Mouse (Mus musculus): ENCODE data around the gene Nfix. TPM values are rescaled to one million over a fixed set of nuclear protein-coding genes. Genes with fewer than 3 reads are reported as not detected.

Gene Nfix
- polyA plus RNA-seq, 1 experiment from 2014 or later = 3.7 TPM

- DNase-seq (ENCODE audit: low spot score) = no peak
- Histone ChIP-seq H3K27ac (ENCODE audit: low read depth, low read length) (no peak overlapping the region), H3K36me3 (ENCODE audit: control insufficient read depth, insufficient read depth, low read length) (no peaks in the 10 kb centered on the region), H3K9ac (ENCODE audit: low read length) (no peak overlapping the region), H3K4me1 (ENCODE audit: control insufficient read depth, insufficient read depth, low read length) (no peaks in the 10 kb centered on the region), H3K4me3 (ENCODE audit: low read depth, low read length) (no peak overlapping the region), H3K27me3 (ENCODE audit: control insufficient read depth, insufficient read depth, low read length) (peaks cover 100% of the 10 kb centered on the region), H3K9me3 (ENCODE audit: control insufficient read depth, low read length) (no peaks in the 10 kb centered on the region), H3K4me2 (ENCODE audit: low read depth) (no peak overlapping the region)
- ATAC-seq (ENCODE audit: insufficient read depth, low FRiP score, low TSS enrichment) = no peak
- WGBS = 2% methylated on average over 6 of the region's 6 CpGs
These were observed 19.0 kb downstream of the Nfix start for GRCm38 (mm10) chr8:84780949-84781680.

DNA sequence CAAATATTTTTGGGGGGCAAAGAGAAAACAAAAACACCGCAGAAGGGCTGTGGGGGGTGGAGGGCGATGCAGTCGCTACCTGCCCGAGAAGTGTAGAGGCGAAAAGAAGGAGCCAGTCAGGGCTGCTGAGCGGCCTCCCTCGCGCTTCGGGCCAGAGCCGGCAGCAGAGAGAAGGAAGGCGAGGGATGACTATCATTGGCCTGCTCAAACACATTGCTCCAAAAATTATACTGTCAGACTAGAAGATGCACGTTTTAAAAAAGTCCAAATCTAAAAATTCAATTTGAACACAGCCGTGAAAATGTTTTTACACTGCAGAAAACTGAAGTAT is 20.0 kb downstream of the Nfix start:
- H3K36me3 ChIP-seq (ENCODE audit: control insufficient read depth, insufficient read depth, low read length) = no peaks in the 10 kb centered on the region
- H3K4me3 ChIP-seq (ENCODE audit: low read depth, low read length) = no peak overlapping the region
- H3K27ac ChIP-seq (ENCODE audit: low read depth, low read length) = no peak overlapping the region
- H3K4me1 ChIP-seq (ENCODE audit: control insufficient read depth, insufficient read depth, low read length) = no peaks in the 10 kb centered on the region
- peaks cover 100% of the 10 kb centered on the region for H3K27me3 ChIP-seq (ENCODE audit: control insufficient read depth, insufficient read depth, low read length)
- H3K9ac ChIP-seq (ENCODE audit: low read length) = no peak overlapping the region
- H3K4me2 ChIP-seq (ENCODE audit: low read depth) = no peak overlapping the region
- H3K9me3 ChIP-seq (ENCODE audit: control insufficient read depth, low read length) = no peaks in the 10 kb centered on the region
- no peak for ATAC-seq (ENCODE audit: insufficient read depth, low FRiP score, low TSS enrichment)
- 1% methylated on average over 13 of the region's 13 CpGs for WGBS
- DNase-seq (ENCODE audit: low spot score) = no peak

DNA sequence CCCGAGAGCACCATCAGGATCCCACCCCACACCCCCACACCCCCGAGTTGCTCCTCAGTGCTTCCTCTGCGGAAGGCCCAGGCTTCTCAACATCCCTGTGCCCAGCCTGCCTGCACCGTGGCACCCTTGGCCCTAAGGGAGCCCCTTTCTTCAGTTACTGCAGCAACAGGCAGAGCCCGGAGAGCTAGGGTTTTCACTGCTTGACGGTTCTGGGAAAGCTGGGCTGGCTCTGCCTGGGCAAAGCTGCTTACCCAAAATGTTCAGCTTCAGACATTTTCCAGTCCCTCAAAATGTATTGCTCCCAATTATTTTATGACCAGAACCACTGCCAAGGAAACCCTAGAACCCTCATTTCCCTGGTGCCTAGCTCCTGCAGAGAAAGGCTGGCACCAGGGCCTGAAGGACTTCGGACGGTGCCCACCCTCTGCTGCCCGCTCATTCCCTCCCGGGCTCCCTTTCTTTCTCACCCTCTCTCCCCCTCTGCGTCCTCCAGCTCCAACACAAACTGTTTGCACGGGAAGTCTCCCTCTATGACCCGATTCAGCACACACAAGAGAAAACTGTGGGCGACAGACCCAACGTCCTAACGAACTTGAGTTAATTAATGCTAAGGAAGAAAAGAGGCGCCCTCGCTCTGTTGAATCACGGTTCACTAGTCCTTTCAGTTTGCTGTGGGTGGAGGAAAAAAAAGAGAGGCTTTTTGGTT is 20.5 kb downstream of the Nfix start:
- Histone ChIP-seq H3K27me3 (ENCODE audit: control insufficient read depth, insufficient read depth, low read length) (peaks cover 100% of the 10 kb centered on the region), H3K4me3 (ENCODE audit: low read depth, low read length) (no peak overlapping the region), H3K27ac (ENCODE audit: low read depth, low read length) (no peak overlapping the region), H3K9ac (ENCODE audit: low read length) (no peak overlapping the region), H3K36me3 (ENCODE audit: control insufficient read depth, insufficient read depth, low read length) (no peaks in the 10 kb centered on the region), H3K4me1 (ENCODE audit: control insufficient read depth, insufficient read depth, low read length) (no peaks in the 10 kb centered on the region), H3K9me3 (ENCODE audit: control insufficient read depth, low read length) (no peaks in the 10 kb centered on the region), H3K4me2 (ENCODE audit: low read depth) (no peak overlapping the region)
- ATAC-seq (ENCODE audit: insufficient read depth, low FRiP score, low TSS enrichment) = no peak
- 2% methylated on average over 18 of the region's 19 CpGs for WGBS
- peak; percentile 46 for DNase-seq (ENCODE audit: low spot score)

- Histone ChIP-seq H3K27ac (ENCODE audit: low read depth, low read length) (no peak overlapping the region), H3K27me3 (ENCODE audit: control insufficient read depth, insufficient read depth, low read length) (peaks cover 100% of the 10 kb centered on the region), H3K4me1 (ENCODE audit: control insufficient read depth, insufficient read depth, low read length) (no peaks in the 10 kb centered on the region; the same call in 1 of the 2 replicates), H3K4me2 (ENCODE audit: low read depth) (no peak overlapping the region), H3K36me3 (ENCODE audit: control insufficient read depth, insufficient read depth, low read length) (no peaks in the 10 kb centered on the region), H3K4me3 (ENCODE audit: low read depth, low read length) (no peak overlapping the region), H3K9me3 (ENCODE audit: control insufficient read depth, low read length) (no peaks in the 10 kb centered on the region), H3K9ac (ENCODE audit: low read length) (no peak overlapping the region)
- WGBS = 3% methylated on average over 11 of the region's 11 CpGs
- no peak for DNase-seq (ENCODE audit: low spot score)
- no peak for ATAC-seq (ENCODE audit: insufficient read depth, low FRiP score, low TSS enrichment)
These were observed 21.3 kb downstream of the Nfix start for GRCm38 (mm10) chr8:84778638-84779380.

- no peak for DNase-seq (ENCODE audit: low spot score)
- Histone ChIP-seq H3K9ac (ENCODE audit: low read length) (no peak overlapping the region), H3K9me3 (ENCODE audit: control insufficient read depth, low read length) (no peaks in the 10 kb centered on the region), H3K27me3 (ENCODE audit: control insufficient read depth, insufficient read depth, low read length) (peaks cover 100% of the 10 kb centered on the region), H3K27ac (ENCODE audit: low read depth, low read length) (no peak overlapping the region), H3K36me3 (ENCODE audit: control insufficient read depth, insufficient read depth, low read length) (no peaks in the 10 kb centered on the region), H3K4me2 (ENCODE audit: low read depth) (no peak overlapping the region), H3K4me1 (ENCODE audit: control insufficient read depth, insufficient read depth, low read length) (no peaks in the 10 kb centered on the region; the same call in 1 of the 2 replicates), H3K4me3 (ENCODE audit: low read depth, low read length) (no peak overlapping the region)
- no peak for ATAC-seq (ENCODE audit: insufficient read depth, low FRiP score, low TSS enrichment)
- WGBS = 8% methylated on average over 10 of the region's 10 CpGs
These were observed 22.1 kb downstream of the Nfix start for GRCm38 (mm10) chr8:84777899-84778637.

DNA sequence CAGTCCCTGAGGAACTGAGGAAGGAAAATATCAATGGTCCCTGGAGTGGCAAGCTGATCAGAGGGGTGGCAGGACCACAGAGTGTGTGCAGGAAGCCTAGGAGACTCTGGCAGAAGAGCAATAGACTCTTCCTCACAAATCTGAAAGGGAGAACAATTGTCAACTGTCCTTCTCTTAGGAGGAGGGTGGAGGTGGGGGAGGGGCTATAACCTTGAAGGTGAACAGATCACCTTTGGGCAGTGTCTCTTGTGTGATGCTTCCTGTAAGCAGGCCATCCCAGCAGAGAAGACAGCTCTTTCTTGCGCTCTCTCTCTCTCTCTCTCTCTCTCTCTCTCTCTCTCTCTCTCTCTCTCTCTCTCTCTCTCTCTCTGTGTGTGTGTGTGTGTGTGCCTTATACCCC is 23.6 kb downstream of the Nfix start:
- peaks cover 100% of the 10 kb centered on the region for H3K27me3 ChIP-seq (ENCODE audit: control insufficient read depth, insufficient read depth, low read length)

GRCm38 (mm10) chr8:84775621-84776113 is 24.5 kb downstream of the Nfix start:
- ATAC-seq (ENCODE audit: insufficient read depth, low FRiP score, low TSS enrichment) = no peak
- no peak overlapping the region for H3K4me3 ChIP-seq (ENCODE audit: low read depth, low read length)
- WGBS = 0% methylated on average over 7 of the region's 7 CpGs
- H3K4me2 ChIP-seq (ENCODE audit: low read depth) = no peak overlapping the region
- H3K27me3 ChIP-seq (ENCODE audit: control insufficient read depth, insufficient read depth, low read length) = peaks cover 100% of the 10 kb centered on the region
- no peak overlapping the region for H3K9ac ChIP-seq (ENCODE audit: low read length)
- H3K9me3 ChIP-seq (ENCODE audit: control insufficient read depth, low read length) = no peaks in the 10 kb centered on the region
- no peaks in the 10 kb centered on the region; the same call in 1 of the 2 replicates for H3K4me1 ChIP-seq (ENCODE audit: control insufficient read depth, insufficient read depth, low read length)
- no peaks in the 10 kb centered on the region for H3K36me3 ChIP-seq (ENCODE audit: control insufficient read depth, insufficient read depth, low read length)
- no peak overlapping the region for H3K27ac ChIP-seq (ENCODE audit: low read depth, low read length)
- no peak for DNase-seq (ENCODE audit: low spot score)

More for the DNA sequence above, 23.6 kb downstream of the Nfix start:
- WGBS = 0% methylated on average over 1 of the region's 1 CpGs
- Histone ChIP-seq H3K4me1 (ENCODE audit: control insufficient read depth, insufficient read depth, low read length) (no peaks in the 10 kb centered on the region; the same call in 1 of the 2 replicates), H3K9me3 (ENCODE audit: control insufficient read depth, low read length) (no peaks in the 10 kb centered on the region), H3K27ac (ENCODE audit: low read depth, low read length) (no peak overlapping the region), H3K4me3 (ENCODE audit: low read depth, low read length) (no peak overlapping the region), H3K4me2 (ENCODE audit: low read depth) (no peak overlapping the region), H3K9ac (ENCODE audit: low read length) (no peak overlapping the region), H3K36me3 (ENCODE audit: control insufficient read depth, insufficient read depth, low read length) (no peaks in the 10 kb centered on the region)
- ATAC-seq (ENCODE audit: insufficient read depth, low FRiP score, low TSS enrichment) (no peak), DNase-seq (ENCODE audit: low spot score) (no peak)

DNA sequence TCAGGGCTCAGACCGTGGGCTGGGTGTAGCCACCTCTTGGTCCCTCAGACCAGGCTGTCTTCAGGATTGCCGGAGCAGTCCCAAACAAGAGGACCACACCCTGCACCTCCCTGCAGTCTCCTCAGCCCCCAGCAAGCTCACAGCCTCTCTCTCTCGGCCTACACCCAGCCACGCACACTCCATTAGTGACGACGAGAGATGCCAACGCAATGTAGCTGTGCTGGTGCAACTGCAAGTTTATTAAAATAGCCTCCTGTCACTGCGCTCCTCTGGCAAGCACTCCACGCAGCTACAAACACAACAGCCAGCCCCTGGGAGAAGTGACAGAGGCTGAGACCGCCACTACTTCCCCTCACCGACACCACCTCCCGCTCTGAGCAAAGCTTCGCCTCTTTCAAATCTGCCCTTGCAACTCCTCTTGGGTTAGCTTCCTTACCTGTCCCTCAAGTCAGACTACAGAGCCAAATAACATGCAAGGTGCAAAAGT is 25.0 kb downstream of the Nfix start:
- DNase-seq (ENCODE audit: low spot score) (no peak), ATAC-seq (ENCODE audit: insufficient read depth, low FRiP score, low TSS enrichment) (no peak)
- no peak overlapping the region for H3K9ac ChIP-seq (ENCODE audit: low read length)
- 2% methylated on average over 13 of the region's 13 CpGs for WGBS
- H3K36me3 ChIP-seq (ENCODE audit: control insufficient read depth, insufficient read depth, low read length) = no peaks in the 10 kb centered on the region
- no peak overlapping the region for H3K4me2 ChIP-seq (ENCODE audit: low read depth)
- H3K9me3 ChIP-seq (ENCODE audit: control insufficient read depth, low read length) = no peaks in the 10 kb centered on the region
- H3K4me1 ChIP-seq (ENCODE audit: control insufficient read depth, insufficient read depth, low read length) = no peaks in the 10 kb centered on the region; the same call in 1 of the 2 replicates
- H3K27ac ChIP-seq (ENCODE audit: low read depth, low read length) = no peak overlapping the region
- no peak overlapping the region for H3K4me3 ChIP-seq (ENCODE audit: low read depth, low read length)
- peaks cover 99% of the 10 kb centered on the region for H3K27me3 ChIP-seq (ENCODE audit: control insufficient read depth, insufficient read depth, low read length)

All from neural tube, embryonic 11.5 days (tissue).